Mouse (Mus musculus): ENCODE data around the gene Btg4. TPM values are rescaled to one million over a fixed set of nuclear protein-coding genes. Genes with fewer than 3 reads are reported as not detected.
A peak's percentile ranks its signal among the peaks of the same experiment; 100 is the strongest.
"Not testable (repeated sequence)": the region's sequence is repeated elsewhere in the genome, so short reads cannot be mapped to it uniquely, and the experiment has no call there.

Btg4 gene
- polyA plus RNA-seq, 1 experiment from 2014 or later, result not detected

DNA sequence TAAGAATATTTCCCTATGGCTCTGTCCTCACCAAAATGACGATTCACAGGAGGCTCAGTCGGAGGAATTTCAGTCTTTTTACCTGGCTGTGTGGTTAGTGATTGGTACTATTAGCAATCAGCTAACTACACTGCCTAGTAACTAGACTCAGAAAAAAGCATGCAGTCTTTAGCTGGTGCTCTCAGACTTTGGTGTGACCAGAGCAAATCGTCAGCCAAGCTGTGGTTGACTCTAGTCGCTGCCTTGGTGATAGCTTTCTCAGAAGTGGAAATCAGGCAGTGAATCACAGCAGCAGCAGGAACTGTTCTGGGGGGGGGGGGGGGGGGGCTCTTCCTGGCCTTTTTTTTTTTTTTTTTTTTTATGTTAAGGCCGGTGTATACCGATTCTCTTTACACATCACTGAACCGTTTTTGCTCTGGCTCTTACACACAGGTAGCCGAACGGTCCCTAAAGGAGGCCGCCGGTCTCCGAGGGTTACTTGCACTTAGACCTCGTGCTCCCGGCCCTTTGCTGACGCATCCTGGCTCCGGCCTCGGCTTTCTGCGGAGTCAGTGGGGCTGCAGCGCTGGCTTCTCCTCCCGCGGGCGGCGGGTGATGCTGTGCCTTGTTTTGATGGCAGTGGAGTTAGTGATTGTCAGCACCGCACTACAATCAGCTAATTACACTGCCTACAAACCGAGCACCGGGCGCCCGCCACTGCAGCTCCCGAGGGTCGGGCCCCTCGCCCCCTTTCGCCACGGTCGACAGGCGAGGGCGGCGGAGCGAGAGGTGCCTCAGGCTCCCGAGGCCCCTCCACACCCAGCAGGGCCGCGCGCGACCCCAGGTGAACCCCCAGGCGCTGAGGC, 42.5 kb downstream of the Btg4 start:
- Histone ChIP-seq H3K36me3 (no peaks in the 10 kb centered on the region), H3K9me3 (no peaks in the 10 kb centered on the region), H3K4me1 (peaks cover 17% of the 10 kb centered on the region), H3K4me3 (peak overlapping the region; percentile 77), H3K27ac (peak overlapping the region; percentile 89), H3K27me3 (ENCODE audit: insufficient read depth, poor library complexity, severe bottlenecking) (peaks cover 34% of the 10 kb centered on the region)
- 2% methylated on average over 44 of the region's 44 CpGs for WGBS
- peak; percentile 84 for DNase-seq (ENCODE audit: low spot score)

GRCm38 (mm10) chr9:51103808-51104514, 43.3 kb downstream of the Btg4 start:
- peak overlapping the region; percentile 89 for H3K27ac ChIP-seq
- peaks cover 30% of the 10 kb centered on the region for H3K27me3 ChIP-seq (ENCODE audit: insufficient read depth, poor library complexity, severe bottlenecking)
- no peaks in the 10 kb centered on the region for H3K9me3 ChIP-seq
- DNase-seq (ENCODE audit: low spot score), result peak; percentile 84
- peak overlapping the region; percentile 77 for H3K4me3 ChIP-seq
- H3K4me1 ChIP-seq, result peaks cover 17% of the 10 kb centered on the region
- H3K36me3 ChIP-seq, result no peaks in the 10 kb centered on the region
- 10% methylated on average over 30 of the region's 30 CpGs for WGBS

DNA sequence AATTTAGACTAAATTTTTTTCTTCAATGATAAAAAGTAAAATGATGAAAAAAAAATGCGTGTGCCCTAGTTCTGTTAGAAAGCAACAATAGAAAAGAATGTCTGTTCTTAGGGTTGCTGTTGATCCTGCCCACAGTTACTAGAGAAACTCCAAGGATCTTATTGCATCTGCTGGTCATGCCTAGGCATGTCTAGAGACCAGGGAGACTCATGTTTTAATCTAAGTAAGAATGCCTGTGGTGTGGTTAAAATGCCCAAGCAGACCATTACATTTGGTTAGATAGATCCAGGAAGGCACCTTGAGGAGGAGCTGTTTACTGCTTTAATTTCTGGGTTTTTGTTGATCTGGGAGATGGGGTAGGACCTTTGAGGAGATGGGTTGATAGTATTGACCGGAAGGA, 45.0 kb downstream of the Btg4 start:
- WGBS, result 85% methylated on average over 2 of the region's 2 CpGs
- Histone ChIP-seq H3K9me3 (no peaks in the 10 kb centered on the region), H3K4me3 (no peak overlapping the region), H3K36me3 (no peaks in the 10 kb centered on the region), H3K4me1 (peaks cover 17% of the 10 kb centered on the region), H3K27ac (no peak overlapping the region), H3K27me3 (ENCODE audit: insufficient read depth, poor library complexity, severe bottlenecking) (peaks cover 23% of the 10 kb centered on the region; the same call in 1 of the 2 replicates)
- no peak for DNase-seq (ENCODE audit: low spot score)

GRCm38 (mm10) chr9:51114767-51115166, 54.1 kb downstream of the Btg4 start:
- H3K27ac ChIP-seq, result no peak overlapping the region
- no peaks in the 10 kb centered on the region for H3K9me3 ChIP-seq
- H3K27me3 ChIP-seq (ENCODE audit: insufficient read depth, poor library complexity, severe bottlenecking), result no peaks in the 10 kb centered on the region
- H3K4me3 ChIP-seq, result no peak overlapping the region
- H3K36me3 ChIP-seq, result no peaks in the 10 kb centered on the region
- no peaks in the 10 kb centered on the region for H3K4me1 ChIP-seq
- 72% methylated on average over 4 of the region's 4 CpGs for WGBS
- DNase-seq (ENCODE audit: low spot score), result no peak

DNA sequence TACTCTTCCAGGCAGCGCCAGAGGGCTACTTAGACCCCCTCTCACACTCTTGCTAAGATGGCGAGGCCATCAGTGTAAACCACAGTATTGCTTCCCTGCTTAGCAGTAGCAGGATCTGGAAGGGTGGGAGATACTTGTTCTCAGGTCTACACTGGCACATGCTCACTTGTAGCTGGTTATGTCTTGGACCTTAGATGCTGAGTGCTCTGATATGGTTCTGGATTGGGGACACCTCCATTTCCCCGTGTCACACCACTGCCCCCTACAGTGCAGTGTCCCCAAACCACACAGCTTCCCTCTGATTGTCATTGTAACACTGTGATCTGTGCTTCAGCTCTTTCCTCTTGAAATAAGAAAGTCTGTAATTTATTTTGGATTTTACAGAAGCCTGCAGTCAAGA, 76.3 kb downstream of the Btg4 start:
- no peak for DNase-seq (ENCODE audit: low spot score)
- H3K36me3 ChIP-seq, result no peaks in the 10 kb centered on the region
- WGBS, result 58% methylated on average over 3 of the region's 3 CpGs

GRCm38 (mm10) chr9:51137432-51137831, 76.7 kb downstream of the Btg4 start:
- 72% methylated on average over 4 of the region's 4 CpGs for WGBS
- DNase-seq (ENCODE audit: low spot score), result no peak
- Histone ChIP-seq H3K27ac (no peak overlapping the region), H3K4me1 (no peaks in the 10 kb centered on the region), H3K9me3 (no peaks in the 10 kb centered on the region), H3K27me3 (ENCODE audit: insufficient read depth, poor library complexity, severe bottlenecking) (peaks cover 5% of the 10 kb centered on the region; the same call in 1 of the 2 replicates), H3K36me3 (no peaks in the 10 kb centered on the region), H3K4me3 (no peak overlapping the region)

More for the DNA sequence above, 76.3 kb downstream of the Btg4 start:
- Histone ChIP-seq H3K4me1 (no peaks in the 10 kb centered on the region), H3K27ac (no peak overlapping the region), H3K27me3 (ENCODE audit: insufficient read depth, poor library complexity, severe bottlenecking) (peaks cover 5% of the 10 kb centered on the region; the same call in 1 of the 2 replicates), H3K9me3 (no peaks in the 10 kb centered on the region), H3K4me3 (no peak overlapping the region)

GRCm38 (mm10) chr9:51137836-51138235, 77.1 kb downstream of the Btg4 start:
- Histone ChIP-seq H3K9me3 (no peaks in the 10 kb centered on the region), H3K36me3 (no peaks in the 10 kb centered on the region), H3K27me3 (ENCODE audit: insufficient read depth, poor library complexity, severe bottlenecking) (peaks cover 5% of the 10 kb centered on the region; the same call in 1 of the 2 replicates), H3K4me1 (no peaks in the 10 kb centered on the region), H3K4me3 (no peak overlapping the region), H3K27ac (no peak overlapping the region)
- WGBS, result 64% methylated on average over 1 of the region's 1 CpGs
- DNase-seq (ENCODE audit: low spot score), result no peak

DNA sequence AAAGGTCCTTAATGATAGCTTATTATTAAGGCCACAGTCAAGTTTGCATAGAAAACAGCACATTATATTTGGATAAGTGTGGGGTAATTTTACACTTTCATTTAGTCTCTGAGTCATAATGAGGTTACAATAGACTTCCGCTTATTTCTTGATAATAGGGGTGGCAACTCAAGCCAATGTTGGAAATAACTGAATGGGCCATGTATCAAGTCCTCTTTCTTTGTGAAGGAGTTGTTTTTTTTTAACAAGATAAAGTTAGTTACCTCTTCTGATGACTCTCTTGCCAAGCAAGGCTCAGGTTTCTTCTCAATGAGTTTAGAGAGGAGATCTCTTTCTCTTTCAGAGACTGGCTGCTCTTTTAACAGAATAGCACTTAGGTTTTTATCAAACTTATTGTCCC, 77.6 kb downstream of the Btg4 start:
- Histone ChIP-seq H3K27me3 (ENCODE audit: insufficient read depth, poor library complexity, severe bottlenecking) (peaks cover 5% of the 10 kb centered on the region; the same call in 1 of the 2 replicates), H3K4me3 (no peak overlapping the region), H3K36me3 (no peaks in the 10 kb centered on the region), H3K9me3 (no peaks in the 10 kb centered on the region), H3K4me1 (no peaks in the 10 kb centered on the region), H3K27ac (no peak overlapping the region)
- WGBS, result 88% methylated on average over 1 of the region's 1 CpGs
- DNase-seq (ENCODE audit: low spot score), result no peak

- H3K27me3 ChIP-seq (ENCODE audit: insufficient read depth, poor library complexity, severe bottlenecking); H3K36me3 ChIP-seq; H3K4me3 ChIP-seq; H3K27ac ChIP-seq; H3K9me3 ChIP-seq; H3K4me1 ChIP-seq; DNase-seq (ENCODE audit: low spot score): not testable (repeated sequence)
- 89% methylated on average over 1 of the region's 1 CpGs for WGBS
Observed at GRCm38 (mm10) chr9:51139401-51139800, 78.7 kb downstream of the Btg4 start.

- DNase-seq (ENCODE audit: low spot score), result no peak
- Histone ChIP-seq H3K27me3 (ENCODE audit: insufficient read depth, poor library complexity, severe bottlenecking) (peaks cover 4% of the 10 kb centered on the region; the same call in 1 of the 2 replicates), H3K27ac (no peak overlapping the region), H3K4me3 (no peak overlapping the region), H3K9me3 (no peaks in the 10 kb centered on the region), H3K4me1 (no peaks in the 10 kb centered on the region), H3K36me3 (no peaks in the 10 kb centered on the region)
- WGBS, result 71% methylated on average over 3 of the region's 3 CpGs
Observed at GRCm38 (mm10) chr9:51140711-51141110, 80.0 kb downstream of the Btg4 start.

DNA sequence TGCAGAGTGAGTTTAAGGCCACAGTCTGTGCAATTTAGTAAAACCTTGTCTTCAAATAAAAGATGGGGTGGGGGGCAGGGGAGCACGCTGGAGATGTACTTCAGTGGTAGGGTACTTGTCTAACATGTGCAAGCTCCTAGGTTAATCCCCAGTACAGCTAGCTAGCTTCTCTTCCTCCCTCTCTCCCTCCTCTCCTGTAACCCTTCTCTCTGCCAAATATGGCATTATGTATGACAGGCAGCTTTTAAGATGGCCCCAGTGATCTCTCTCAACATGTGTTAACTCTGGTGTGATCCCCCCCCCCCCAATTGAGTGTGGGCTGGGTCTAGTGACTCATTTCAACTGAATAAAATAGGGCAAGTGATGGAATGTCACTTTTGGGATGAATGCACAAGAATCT, 82.7 kb downstream of the Btg4 start:
- no peaks in the 10 kb centered on the region for H3K9me3 ChIP-seq
- H3K27ac ChIP-seq, result no peak overlapping the region
- H3K27me3 ChIP-seq (ENCODE audit: insufficient read depth, poor library complexity, severe bottlenecking), result no peaks in the 10 kb centered on the region
- H3K4me3 ChIP-seq, result no peak overlapping the region
- no peaks in the 10 kb centered on the region for H3K4me1 ChIP-seq
- WGBS, result 76% methylated on average over 1 of the region's 1 CpGs
- no peak for DNase-seq (ENCODE audit: low spot score)
- no peaks in the 10 kb centered on the region for H3K36me3 ChIP-seq

DNA sequence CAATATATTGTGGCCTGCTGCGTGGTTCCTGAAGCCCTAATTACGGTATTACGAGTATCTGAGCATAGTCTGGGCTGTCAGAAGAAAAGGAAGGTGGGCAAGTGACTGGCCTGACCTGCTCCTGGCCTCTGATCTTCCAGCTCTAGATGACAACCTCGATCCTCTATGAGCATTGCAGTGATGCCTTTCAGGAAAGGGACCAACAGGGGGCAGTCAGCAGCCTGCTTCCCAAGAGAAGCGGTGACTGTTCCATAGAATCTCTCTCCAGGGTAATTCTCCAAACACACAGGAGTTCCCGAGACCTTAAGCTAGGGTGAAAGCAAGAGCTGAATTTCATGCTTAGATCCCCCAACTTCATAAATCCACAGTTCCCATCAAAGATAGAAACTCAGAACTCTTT, 83.5 kb downstream of the Btg4 start:
- Histone ChIP-seq H3K9me3 (no peaks in the 10 kb centered on the region), H3K27ac (no peak overlapping the region), H3K4me1 (no peaks in the 10 kb centered on the region), H3K27me3 (ENCODE audit: insufficient read depth, poor library complexity, severe bottlenecking) (peaks cover 5% of the 10 kb centered on the region; the same call in 1 of the 2 replicates), H3K36me3 (no peaks in the 10 kb centered on the region), H3K4me3 (no peak overlapping the region)
- DNase-seq (ENCODE audit: low spot score), result no peak
- 69% methylated on average over 6 of the region's 6 CpGs for WGBS

GRCm38 (mm10) chr9:51146496-51146895, 85.8 kb downstream of the Btg4 start:
- Histone ChIP-seq H3K4me3 (no peak overlapping the region), H3K4me1 (no peaks in the 10 kb centered on the region), H3K27me3 (ENCODE audit: insufficient read depth, poor library complexity, severe bottlenecking) (peaks cover 27% of the 10 kb centered on the region; the same call in 1 of the 2 replicates), H3K27ac (no peak overlapping the region), H3K9me3 (no peaks in the 10 kb centered on the region), H3K36me3 (no peaks in the 10 kb centered on the region)
- DNase-seq (ENCODE audit: low spot score), result no peak
- WGBS, result 80% methylated on average over 4 of the region's 4 CpGs
